Mouse (Mus musculus): ENCODE measurements around the gene Elmod3. TPM values are rescaled to one million over a fixed set of nuclear protein-coding genes. Genes with fewer than 3 reads are reported as not detected.

The Elmod3 gene
- total RNA-seq, 2 experiments from 2014 or later = 9.7 to 15.6 TPM

- ATAC-seq (replicated peaks; ENCODE audit: poor library complexity) = no peak
These were observed 17.6 kb upstream of the Elmod3 start for GRCm38 (mm10) chr6:72615561-72616375.

GRCm38 (mm10) chr6:72615151-72615550 is 16.9 kb upstream of the Elmod3 start:
- no peak for ATAC-seq (replicated peaks; ENCODE audit: poor library complexity)

GRCm38 (mm10) chr6:72610261-72610660 is 12.0 kb upstream of the Elmod3 start:
- ATAC-seq (replicated peaks; ENCODE audit: poor library complexity) = no peak

GRCm38 (mm10) chr6:72608662-72609184 is 10.5 kb upstream of the Elmod3 start:
- no peak for ATAC-seq (replicated peaks; ENCODE audit: poor library complexity)

GRCm38 (mm10) chr6:72607676-72608075 is 9.5 kb upstream of the Elmod3 start:
- ATAC-seq (replicated peaks; ENCODE audit: poor library complexity) = no peak

- no peak for ATAC-seq (replicated peaks; ENCODE audit: poor library complexity)
These were observed 8.8 kb upstream of the Elmod3 start for GRCm38 (mm10) chr6:72607060-72607459.

GRCm38 (mm10) chr6:72604066-72604465 is 5.9 kb upstream of the Elmod3 start:
- ATAC-seq (replicated peaks; ENCODE audit: poor library complexity) = no peak

GRCm38 (mm10) chr6:72601732-72602131 is 3.5 kb upstream of the Elmod3 start:
- ATAC-seq (replicated peaks; ENCODE audit: poor library complexity) = peak; percentile 74

- ATAC-seq (replicated peaks; ENCODE audit: poor library complexity) = no peak
These were observed 2.6 kb upstream of the Elmod3 start for GRCm38 (mm10) chr6:72600771-72601170.

GRCm38 (mm10) chr6:72600216-72600615 is 2.0 kb upstream of the Elmod3 start:
- ATAC-seq (replicated peaks; ENCODE audit: poor library complexity) = no peak

GRCm38 (mm10) chr6:72598791-72599557 is 761 bp upstream of the Elmod3 start:
- ATAC-seq (replicated peaks; ENCODE audit: poor library complexity) = no peak

GRCm38 (mm10) chr6:72597083-72597874 is 934 bp downstream of the Elmod3 start:
- no peak for ATAC-seq (replicated peaks; ENCODE audit: poor library complexity)

GRCm38 (mm10) chr6:72593914-72594313 is 4.3 kb downstream of the Elmod3 start:
- ATAC-seq (replicated peaks; ENCODE audit: poor library complexity) = no peak

GRCm38 (mm10) chr6:72593011-72593803 is 5.0 kb downstream of the Elmod3 start:
- no peak for ATAC-seq (replicated peaks; ENCODE audit: poor library complexity)

GRCm38 (mm10) chr6:72590111-72590510 is 8.1 kb downstream of the Elmod3 start:
- ATAC-seq (replicated peaks; ENCODE audit: poor library complexity) = no peak

- ATAC-seq (replicated peaks; ENCODE audit: poor library complexity) = no peak
These were observed 9.9 kb downstream of the Elmod3 start for GRCm38 (mm10) chr6:72588307-72588706.

GRCm38 (mm10) chr6:72586701-72587100 is 11.5 kb downstream of the Elmod3 start:
- no peak for ATAC-seq (replicated peaks; ENCODE audit: poor library complexity)

GRCm38 (mm10) chr6:72584154-72584553 is 14.1 kb downstream of the Elmod3 start:
- ATAC-seq (replicated peaks; ENCODE audit: poor library complexity) = no peak

- no peak for ATAC-seq (replicated peaks; ENCODE audit: poor library complexity)
These were observed 14.9 kb downstream of the Elmod3 start for GRCm38 (mm10) chr6:72583211-72583839.

Measured in megakaryocyte progenitor cell, adult 5-6 weeks (primary cell).